Mouse (Mus musculus): ENCODE data around the gene Ankdd1a.

The Ankdd1a gene

DNA sequence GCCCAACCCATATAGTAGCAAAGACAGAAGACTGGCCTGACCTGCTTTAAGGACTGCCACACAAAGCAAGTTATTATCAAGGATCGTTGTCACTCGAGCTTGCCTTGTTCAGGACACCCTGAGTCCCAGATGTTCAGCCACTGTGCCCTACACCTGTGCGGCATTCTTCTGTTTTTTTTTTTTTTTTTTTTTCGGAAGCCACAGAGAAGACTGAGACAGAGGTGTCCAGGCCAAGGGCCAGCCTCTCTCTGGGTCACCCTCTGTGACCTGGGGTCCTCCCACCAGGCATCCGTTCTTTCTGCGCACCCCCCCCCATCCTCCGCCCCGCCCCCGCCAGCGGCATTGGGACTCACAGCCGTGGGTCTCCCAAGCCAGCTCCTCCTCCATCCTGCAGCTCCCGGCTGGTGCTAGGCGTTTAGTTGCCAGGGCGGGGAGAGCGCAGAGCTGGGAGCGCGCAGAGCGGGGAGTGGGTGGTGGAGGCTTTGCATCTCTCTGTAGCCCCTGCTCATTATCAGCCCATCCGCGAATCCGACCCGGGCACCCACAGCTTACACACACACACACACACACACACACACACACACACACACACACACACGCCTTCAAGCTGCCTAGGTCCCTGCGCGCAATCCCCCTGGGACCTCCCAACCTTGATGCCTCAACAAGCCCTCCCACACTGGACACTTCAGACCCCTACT lies at the start of gene Ankdd1a:
TSS of gene Ankdd1a (minus strand) at position 387 of the 698 bp plus-strand sequence.
- DNase-seq: peak; percentile 70 to 73

DNA sequence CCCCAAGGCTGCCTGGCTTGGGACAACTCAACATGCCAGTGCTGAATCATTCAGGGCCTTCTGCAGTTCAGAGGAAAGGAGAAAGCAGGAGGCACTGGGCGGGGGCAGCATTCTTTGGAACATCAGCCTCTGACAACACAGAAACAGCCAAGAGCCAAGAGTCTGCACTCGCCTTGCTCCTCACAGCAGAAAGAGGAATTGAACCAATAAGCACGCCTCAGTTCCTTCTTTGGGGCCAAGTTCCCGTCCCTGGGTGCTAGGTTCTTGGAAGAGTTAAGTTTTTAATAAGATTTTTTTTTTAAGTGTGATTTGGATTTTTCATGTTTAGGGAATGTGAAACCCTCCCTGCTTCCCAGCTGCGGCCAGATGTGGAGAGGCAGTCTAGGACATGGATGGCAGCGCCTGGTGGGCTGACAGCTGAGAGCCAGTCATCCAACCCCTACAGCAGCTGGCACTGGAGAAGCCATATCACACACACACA lies 49.5 kb upstream of the Ankdd1a start:
- no peak for DNase-seq

DNA sequence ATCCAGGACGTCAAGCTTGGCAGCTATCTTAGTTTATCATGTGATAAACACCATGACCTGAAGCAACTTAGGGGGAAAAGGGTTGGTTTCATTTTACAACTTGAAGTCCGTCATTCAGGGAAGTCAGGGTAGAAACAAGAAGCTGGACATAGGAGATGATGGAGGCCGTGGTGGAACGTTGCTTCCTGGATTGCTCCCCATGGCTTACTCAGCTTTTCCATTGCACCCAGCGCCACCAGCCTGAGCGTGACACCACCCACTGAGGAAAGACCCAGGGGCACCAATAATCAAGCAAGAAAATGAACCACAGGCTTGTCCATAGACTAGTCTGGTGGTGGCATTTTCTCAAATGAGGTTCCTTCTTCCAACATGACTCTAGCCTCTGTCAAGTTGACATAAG lies 48.8 kb upstream of the Ankdd1a start:
- DNase-seq: no peak

DNA sequence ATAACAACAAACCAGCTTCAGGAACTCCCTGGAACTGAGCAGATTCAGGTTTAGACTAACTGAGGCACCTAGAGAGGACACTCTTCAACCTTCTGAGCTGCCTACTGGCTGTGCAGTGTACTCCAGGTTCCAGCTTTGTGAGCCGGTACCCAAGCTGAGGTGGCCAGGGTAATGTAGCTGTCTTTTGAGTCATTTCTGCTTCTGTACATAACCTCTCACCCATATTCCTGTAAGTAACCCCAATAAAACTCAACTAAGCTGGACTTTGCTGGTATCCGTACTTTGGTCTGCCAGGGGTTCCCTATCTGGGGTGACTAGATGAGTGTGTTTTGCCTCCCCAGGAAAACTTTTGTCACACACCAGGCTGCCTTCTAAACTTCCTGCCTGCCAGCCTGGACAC lies 44.7 kb upstream of the Ankdd1a start:
- DNase-seq: no peak

DNA sequence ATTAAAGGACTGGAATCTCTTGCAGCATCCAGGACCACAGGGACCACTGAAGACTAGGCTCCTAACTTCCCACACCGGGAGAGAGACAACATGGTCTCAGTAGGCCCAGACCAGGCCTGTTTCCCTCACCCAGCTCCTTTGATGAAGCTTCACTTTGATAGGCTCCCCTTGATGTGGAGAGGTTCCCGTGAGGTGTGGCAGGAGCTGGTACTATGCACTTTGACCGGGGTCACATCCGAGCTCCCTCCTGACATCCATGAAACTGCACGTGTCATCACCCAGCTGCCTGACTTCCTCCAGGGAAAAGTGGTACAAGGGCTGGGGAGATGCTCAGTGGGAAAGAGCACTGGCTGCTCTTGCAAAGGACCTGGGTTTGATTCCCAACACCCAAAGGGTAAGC lies 43.1 kb upstream of the Ankdd1a start:
- no peak for DNase-seq

DNA sequence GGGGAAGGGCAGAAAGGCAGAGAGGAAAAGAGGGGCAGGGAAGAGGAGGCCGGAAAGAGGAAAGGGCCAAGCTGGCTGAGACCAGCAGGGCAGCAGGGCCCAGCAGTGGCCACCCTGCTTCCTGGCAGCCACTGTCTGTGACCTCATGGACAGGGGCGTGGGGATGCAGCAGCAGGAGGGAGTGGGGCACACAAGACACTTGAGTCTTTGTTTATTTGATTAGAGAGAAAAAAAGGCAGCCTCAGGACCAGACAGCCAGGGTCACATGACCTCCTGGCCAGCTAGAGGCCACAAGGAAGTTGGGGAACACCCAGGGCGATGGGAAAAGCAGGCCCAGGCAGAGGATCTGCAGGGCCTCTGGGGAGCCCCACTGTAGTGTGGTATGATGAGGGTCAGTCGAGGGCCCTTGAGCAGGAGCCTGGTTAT lies 42.1 kb upstream of the Ankdd1a start:
- DNase-seq: peak; percentile 45 to 57

DNA sequence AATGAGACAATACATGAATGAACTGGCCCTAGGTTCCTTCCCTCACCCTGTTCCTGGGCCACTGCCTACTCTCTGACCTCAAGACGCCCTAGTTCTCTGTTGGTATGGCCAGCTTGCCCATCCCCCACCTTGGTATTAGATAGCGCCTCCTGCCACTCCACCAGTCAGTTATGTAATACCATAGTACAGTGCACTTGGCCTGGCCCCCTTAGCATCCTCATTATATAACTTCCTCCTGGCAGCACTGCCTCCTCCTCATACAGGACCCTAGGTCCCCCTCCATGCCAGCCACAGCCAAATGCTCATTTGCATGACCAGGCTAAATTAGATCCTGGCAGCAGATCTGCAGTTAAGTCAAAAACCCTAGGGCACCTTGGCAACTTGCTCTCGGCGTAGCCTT lies 41.0 kb upstream of the Ankdd1a start:
- DNase-seq: peak; percentile 74 to 81

DNA sequence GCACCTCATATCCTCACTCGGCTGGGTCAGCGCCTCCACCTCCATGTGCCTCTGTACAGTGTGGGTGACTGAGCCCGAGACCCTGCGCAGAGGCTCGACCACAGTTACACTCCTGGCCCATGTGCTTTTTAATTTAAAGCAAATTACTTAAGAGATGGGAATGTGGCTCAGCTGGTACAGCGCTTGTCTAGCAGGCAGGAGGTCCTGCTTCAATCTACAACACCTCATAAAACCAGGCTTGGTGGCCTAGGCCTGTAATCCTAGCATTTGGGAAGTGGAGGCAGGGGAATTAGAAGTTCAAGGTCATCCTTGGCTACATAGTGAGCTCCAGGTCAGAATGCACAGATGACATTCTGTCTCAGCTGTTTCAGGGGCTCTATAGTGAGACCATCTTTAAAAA lies 38.8 kb upstream of the Ankdd1a start:
- no peak for DNase-seq

DNA sequence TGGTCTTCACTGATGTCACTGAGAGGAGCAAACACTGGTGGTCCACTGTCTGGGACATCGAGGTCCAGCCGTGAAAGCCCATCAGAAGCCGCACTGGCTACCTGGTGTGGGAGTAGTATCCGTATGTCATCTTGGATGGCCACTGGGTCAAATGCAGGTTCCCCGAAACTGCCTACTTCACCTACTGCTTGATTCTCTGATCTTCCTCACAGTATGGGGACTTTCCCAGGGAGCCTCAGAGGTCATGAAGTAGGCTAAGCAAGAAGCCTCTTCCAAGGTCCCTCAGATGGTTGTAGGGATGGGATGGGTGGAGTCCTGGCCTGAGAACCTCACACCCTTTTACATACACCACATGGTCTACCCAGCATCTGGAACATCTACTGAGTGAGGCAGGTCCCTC lies 37.0 kb upstream of the Ankdd1a start:
- DNase-seq: no peak

DNA sequence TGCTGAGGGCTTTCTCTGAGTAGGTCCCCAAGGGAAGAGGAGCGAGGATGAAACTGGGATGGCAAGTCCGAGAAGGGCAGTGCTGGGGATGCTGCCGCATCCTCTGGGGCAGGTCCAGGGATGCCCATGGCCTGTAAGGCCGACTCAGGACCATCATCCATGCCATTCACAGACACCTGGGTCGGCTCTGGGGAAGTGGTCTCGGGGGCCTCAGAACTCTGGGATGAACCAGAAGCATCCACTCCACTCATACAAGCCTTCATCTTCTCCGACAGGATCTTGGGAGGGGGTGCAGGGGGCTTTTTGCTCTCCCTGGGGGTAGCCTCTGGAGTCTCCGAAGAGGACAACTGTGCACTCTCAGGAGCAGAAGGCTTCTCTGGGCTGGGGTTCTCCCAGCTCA lies 36.4 kb upstream of the Ankdd1a start:
- no peak for DNase-seq

DNA sequence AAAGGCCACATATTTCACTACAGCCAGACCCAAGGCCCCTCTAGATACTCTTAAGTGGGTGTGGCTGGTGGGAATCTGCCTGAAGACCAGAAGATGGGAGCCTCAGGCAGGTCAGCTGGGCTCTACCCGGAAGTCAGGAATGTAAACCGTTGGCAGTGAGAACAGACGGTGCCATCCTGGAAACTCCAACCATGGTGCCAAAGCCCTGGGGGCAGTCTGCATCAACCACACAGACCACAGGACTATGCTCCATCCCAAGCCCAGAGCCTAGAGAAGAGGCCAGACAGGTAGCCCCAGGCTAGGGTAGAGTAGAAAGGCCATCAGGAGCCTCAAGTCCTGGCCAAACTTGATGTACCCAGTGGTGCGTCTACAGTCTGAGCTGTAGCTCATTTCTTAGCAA lies 35.6 kb upstream of the Ankdd1a start:
- no peak for DNase-seq

DNA sequence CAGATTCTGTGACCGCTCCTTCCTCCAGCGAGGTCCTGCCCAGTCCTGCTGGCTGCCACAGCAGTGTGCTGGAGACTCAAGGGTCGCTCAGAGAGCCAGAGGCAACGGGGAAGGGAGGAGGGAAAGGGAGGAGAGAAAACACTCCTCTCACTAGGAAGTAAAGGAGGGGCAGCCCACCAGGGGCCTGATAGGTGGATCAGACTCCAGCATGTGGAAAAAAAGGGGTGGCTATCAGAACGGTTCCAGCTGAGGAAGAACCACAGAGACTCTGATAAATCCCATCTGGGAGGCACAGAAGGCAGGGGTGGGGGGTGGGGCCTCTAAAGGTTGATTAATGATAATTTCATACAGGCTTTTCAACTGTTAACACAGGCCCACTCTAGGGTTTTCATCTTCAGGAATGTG lies 35.0 kb upstream of the Ankdd1a start:
- DNase-seq: no peak

DNA sequence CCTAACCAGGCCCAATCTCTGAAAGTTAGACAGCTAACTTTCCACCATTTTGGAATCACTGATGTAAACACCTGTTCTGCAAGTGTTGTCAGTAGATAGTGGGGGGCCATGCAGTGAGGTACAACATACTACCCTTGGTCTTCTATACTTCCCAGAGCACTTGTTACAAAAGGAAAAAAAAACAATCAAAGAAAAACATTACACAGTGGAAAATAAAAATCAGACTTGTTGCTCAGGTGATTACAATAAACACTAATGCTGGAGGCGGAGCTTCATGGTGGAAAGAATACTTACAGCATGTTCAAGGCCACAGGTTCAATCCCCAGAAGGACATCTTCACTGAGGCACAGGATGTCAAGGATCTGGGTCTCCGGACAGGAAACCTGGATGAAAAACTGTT lies 32.7 kb upstream of the Ankdd1a start:
- DNase-seq: no peak

DNA sequence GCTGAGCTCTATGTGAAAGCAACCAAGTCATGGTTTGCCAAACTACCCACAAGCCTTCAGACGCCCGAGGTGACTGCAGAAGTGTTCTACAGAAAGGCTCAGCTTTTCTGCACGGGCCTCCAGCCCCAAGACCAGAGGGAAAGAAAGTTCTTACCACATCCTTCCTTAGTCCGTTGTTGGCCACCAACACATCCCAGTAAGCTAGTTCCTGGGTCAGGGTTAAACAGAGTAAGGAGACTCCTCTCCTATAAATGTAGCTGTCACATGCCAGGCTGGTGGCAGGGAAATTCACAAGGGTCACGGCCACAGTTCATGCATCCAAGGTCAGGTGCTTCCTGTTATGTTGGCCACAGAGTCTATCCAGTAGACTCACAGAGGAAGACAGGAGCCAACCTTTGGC lies 32.1 kb upstream of the Ankdd1a start:
- no peak for DNase-seq

DNA sequence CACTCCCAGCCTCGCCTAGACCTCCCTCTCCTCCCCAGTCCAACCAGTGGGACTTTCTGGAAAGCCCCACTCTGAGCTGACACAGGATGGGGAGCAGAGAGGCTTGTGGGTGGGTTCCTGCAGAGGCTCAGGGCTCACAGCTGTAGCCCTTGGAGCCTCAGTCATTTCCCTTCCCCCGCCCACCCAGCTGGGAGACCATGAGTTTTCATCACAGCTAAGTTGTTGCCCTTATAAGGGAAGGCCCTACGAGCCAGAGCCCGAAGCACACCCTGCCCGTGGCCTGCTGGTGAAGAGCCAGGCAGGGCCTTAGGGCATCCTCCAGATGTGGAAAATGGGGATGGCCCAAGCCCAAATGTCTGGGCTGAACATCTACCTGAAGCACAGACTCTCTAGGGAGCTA lies 31.0 kb upstream of the Ankdd1a start:
- DNase-seq: no peak

DNA sequence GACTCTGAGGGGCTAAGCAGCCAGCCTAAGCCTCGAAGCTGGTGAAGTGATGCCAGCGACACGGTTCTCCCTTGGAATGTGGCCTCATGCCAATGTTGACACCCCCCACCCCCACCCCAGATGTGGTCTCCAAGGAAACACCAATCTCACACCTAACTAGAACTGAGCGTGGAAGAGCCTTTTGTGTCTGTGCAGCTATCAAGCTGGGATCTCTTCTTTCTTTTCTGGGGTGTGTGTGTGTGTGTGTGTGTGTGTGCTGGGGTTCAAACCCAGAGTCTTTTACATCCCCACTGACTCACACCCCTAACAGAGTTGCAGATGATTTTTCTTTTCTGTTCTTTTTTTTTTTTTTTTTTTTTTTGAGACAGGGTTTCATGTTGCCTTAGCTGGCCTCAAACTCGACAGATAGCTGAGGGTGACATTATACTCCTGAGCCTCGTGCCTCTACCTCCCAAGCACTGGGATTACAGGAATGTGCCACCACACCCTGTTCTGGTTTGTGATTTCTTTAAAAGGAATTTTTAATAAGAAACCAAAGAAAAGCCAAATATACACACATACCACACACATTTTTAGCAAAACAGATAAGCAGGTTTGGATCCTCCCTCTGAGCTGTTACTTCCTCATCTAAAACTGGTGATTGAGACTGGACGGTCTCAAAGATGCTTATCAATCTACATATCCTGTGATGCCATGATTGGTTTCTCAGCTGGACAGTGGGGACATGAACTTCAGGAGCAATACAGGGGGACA lies 30.3 kb upstream of the Ankdd1a start:
- no peak for DNase-seq

DNA sequence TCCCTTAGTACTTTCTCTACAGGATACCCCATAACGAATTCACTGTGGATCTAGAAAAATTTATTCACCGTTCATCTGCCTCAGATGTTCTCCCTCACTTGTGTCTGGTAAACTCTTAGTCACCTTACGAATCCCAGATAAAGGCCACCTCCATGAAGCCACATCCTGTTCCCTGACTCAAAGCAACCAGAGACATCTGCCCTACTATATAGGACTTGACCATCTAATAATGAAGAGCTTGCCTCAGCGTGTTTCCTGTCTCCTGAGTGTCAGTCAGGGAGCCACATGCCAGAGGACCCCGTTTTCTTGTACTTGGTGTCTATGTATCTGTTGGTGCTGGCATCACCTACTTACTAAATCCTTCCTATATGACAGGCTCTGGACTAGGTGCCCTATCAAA lies 29.6 kb upstream of the Ankdd1a start:
- no peak for DNase-seq

DNA sequence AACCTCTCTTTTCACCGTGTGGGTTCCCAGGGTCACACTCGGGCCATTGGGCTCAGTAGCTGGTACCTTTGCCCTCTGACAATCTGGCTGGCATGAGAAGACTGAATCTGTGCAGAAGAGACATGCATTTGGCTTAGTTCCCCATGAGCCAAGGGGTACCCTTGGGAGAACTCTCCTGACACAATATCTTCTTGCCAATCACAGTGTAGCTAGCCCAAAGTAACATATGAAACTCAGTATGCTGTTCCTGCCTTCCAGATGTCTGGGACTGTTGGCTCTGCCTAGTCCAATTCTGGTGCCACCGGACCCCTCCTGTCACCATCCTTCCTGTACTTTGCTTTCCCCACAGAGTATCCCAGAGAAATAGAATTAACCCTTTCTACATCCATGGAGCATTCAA lies 29.1 kb upstream of the Ankdd1a start:
- no peak for DNase-seq

DNA sequence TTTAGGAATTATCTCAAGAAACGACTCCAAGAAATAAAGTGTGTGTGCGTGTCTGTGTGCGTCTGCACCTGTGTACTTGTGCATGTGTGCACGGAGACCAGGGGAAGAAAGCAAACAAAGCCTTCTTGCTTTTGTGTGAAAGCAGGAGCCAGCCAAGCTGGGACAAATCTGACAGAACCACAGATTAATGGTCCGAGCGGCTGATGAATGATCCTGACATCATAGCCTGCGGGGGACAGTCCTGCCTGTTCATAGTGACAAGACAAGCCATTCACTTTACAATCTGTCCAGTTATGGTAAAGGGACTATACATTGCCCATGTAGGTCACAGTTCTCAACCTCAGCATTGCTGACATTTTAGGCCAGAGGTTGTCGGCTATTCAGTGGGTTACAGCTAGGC lies 28.3 kb upstream of the Ankdd1a start:
- DNase-seq: no peak

DNA sequence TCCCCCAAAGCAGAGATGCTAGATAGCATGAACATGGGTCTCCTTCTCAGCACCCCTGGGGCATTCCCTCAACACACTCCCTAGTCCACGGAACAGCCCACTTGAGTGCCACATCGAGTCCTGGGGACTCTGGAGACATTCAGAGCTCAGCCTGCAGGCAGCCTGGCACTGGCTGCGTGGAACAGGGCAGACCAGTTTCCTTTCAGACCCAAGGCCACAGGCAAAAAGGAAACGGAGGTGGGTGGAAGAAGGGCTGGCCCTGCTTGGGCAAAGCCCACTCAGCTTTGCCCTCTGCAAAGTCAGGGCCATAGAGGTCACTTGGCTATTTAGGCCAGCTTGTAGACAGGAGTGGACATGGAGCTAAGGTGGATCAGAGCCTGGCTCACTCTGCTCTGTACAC lies 27.9 kb upstream of the Ankdd1a start:
- DNase-seq: no peak

DNA sequence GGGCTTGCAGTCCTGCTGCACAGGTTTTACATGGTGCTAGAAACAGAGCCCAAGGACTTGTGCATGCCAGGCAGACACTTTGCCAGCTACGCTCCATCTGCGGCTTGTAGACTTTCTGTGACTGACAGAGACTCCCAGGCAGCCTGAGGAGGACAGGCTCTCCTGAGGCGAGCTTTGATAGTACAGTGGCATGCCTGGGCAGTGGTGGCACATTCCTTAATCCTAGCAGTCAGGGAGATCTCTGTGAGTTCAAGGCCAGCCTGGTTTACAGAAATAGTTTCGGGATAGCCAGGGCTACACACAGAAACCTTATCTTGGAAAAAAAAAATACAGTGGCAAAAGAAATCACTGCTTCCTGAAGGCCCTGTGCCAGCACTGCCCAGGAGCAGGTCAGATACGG lies 27.1 kb upstream of the Ankdd1a start:
- no peak for DNase-seq

DNA sequence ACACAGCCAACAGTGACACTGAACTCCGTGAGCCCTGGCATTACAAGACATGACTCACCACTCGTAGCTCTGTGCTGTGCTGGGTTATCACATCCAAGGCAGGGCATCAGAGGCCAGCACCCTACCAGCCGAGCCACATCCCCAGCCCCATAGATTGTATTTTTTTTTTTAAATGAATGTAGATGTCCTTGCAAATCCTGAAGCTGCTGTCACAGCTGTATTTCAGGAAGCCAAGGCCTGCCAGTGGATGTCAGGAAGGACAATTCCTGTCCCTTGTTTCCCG lies 26.4 kb upstream of the Ankdd1a start:
- no peak for DNase-seq

DNA sequence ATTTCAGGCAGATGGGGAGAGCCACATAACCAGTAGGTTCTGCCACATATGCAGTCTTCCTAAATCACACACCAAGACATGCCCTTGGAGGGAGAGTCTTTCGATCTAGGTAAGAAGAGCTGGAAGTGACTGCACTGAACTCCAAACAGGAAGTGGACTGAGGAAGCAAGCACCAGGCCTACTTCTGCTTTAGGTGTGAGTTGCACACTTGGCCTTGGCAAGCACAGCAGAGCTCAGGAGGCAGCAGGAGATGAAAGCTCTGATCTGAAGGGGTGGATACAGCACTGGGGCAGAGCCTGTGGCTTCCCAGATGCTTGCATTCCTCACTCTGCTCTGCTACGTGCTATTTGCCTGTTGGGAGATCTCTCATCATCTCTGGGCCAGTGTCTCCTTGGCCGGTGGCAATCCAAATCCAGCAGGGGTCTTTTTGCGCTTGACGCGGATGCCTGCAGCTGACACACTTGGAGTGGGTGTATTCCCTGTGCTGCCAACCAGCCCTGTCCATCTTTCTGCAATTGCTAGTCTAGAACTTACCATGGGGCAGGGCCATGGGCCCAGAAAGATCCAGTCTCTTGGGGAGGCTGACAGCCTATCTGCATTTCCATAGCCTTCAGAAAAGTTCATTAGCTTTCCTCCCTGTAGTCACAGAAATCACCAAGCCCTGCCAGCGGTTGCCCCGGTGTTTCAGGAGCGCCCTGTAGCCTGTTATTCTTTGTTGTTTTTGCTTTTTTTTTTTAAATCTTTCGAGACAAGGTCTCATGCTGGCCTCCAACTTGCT lies 25.8 kb upstream of the Ankdd1a start:
- DNase-seq: no peak

DNA sequence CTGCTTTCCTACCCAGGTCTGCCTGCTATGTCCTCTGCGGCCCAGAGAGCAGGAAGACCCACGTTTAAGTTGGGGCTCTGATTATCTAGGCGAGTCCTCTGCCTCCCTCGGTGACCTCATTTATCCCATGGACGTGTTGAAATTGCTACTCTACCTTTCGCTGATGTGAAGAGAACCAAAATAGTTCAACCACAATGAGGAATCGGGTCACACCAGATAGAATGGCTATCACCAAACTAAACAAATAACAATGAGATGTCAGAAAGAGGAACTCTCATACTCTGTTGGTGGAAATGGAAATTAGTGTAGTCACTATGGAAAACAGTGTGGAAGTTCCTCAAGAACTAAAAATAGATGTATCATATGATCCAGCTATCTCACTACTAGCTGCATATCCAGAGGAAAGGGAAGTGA lies 22.1 kb upstream of the Ankdd1a start:
- no peak for DNase-seq

Measured in cerebellum, postnatal 14 days (tissue).